15 mouse cellular contexts compared by ENCODE assay signal in the genomic region with DNA sequence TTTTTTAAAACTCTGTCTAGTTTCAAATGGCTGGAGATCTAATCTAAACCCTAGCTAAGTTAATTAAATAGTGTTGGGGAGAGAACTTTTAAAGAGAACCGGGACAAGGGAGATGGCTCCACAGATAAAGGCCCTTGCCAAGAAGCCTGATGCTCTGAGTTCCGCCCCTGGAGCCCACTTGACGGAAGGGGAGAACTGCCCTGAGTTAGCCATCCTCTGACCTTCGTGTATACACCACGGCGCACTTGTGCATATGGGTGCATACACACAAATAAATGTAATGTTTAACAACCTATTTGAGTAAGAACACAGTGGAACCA.
DNase-seq lines count a peak whose midpoint lies in the region; ATAC-seq and TF ChIP-seq lines count a peak whose summit lies in the region.
"Had no signal": no experiment of that assay in that cellular context is flagged by ENCODE, and none has a peak within 500 bp of the region (broad histone marks: within the 10 kb centered on the region; RNA-seq: fewer than 3 reads in every experiment).

No protein-coding gene starts in this region.

- DNase-seq in lung, postnatal 0 days (ENCODE audit: low spot score): peak; percentile 46
- DNase-seq in lung, adult 2 months: no peak
- DNase-seq in frontal cortex, postnatal 25 days (ENCODE audit: low spot score in 2 of 2): no peak
- no peak for DNase-seq in cerebellum, postnatal 14 days
- DNase-seq: cerebellum, postnatal 10 days; embryo, embryonic 11 days had no signal

- no peak for ATAC-seq in intestine, embryonic 16.5 days
- no peak for ATAC-seq in intestine, embryonic 15.5 days
- ATAC-seq in lung, postnatal 0 days: peak; percentile 6; the same call in 1 of the 2 replicates
- ATAC-seq in embryonic facial prominence, embryonic 15.5 days (ENCODE audit: insufficient number of reproducible peaks, low FRiP score, low TSS enrichment, low read depth): no peak
- ATAC-seq: forebrain, embryonic 14.5 days; intestine, postnatal 0 days; midbrain, embryonic 13.5 days had no signal

- TF ChIP-seq CTCF in lung, postnatal 0 days (IDR thresholded peaks at IDR 0.05): no peak
- no peak for TF ChIP-seq CTCF in lung, adult 2 months (IDR thresholded peaks at IDR 0.05; ENCODE audit: insufficient read depth, low read length)

- 77% methylated on average over 6 of the region's 6 CpGs for WGBS in intestine, embryonic 16.5 days
- 70% methylated on average over 6 of the region's 6 CpGs for WGBS in intestine, embryonic 15.5 days
- 54% methylated on average over 6 of the region's 6 CpGs for WGBS in lung, postnatal 0 days
- 33% methylated on average over 6 of the region's 6 CpGs for WGBS in lung, adult 2 months
- 62% methylated on average over 6 of the region's 6 CpGs for WGBS in embryonic facial prominence, embryonic 15.5 days

- TF ChIP-seq POLR2A in lung, adult 2 months (IDR thresholded peaks at IDR 0.05; ENCODE audit: borderline replicate concordance, extremely low read depth, low read depth, low read length): no peak

- H3K9me3 ChIP-seq in intestine, embryonic 16.5 days (ENCODE audit: control insufficient read depth, low read length): no peaks in the 10 kb centered on the region
- H3K9me3 ChIP-seq in intestine, embryonic 15.5 days: no peaks in the 10 kb centered on the region
- no peaks in the 10 kb centered on the region for H3K9me3 ChIP-seq in lung, postnatal 0 days (ENCODE audit: low read length)
- no peaks in the 10 kb centered on the region for H3K9me3 ChIP-seq in embryonic facial prominence, embryonic 15.5 days (replicated peaks)
- H3K9me3 ChIP-seq: lung, embryonic 15.5 days; midbrain, embryonic 13.5 days had no signal

- no peak overlapping the region for H3K4me3 ChIP-seq in intestine, embryonic 16.5 days (ENCODE audit: low read length)
- no peak overlapping the region for H3K4me3 ChIP-seq in intestine, embryonic 15.5 days (replicated peaks)
- H3K4me3 ChIP-seq in lung, postnatal 0 days (ENCODE audit: low read depth, low read length): no peak overlapping the region
- no peak overlapping the region for H3K4me3 ChIP-seq in lung, adult 2 months (replicated peaks; ENCODE audit: extremely low read depth, low read depth, low read length)
- H3K4me3 ChIP-seq in embryonic facial prominence, embryonic 15.5 days (replicated peaks): no peak overlapping the region
- H3K4me3 ChIP-seq: erythroblast, embryonic 14.5 days; lung, embryonic 15.5 days; midbrain, embryonic 13.5 days had no signal

- no peak overlapping the region for H3K9ac ChIP-seq in intestine, embryonic 16.5 days (ENCODE audit: low read depth, low read length)
- no peak overlapping the region for H3K9ac ChIP-seq in intestine, embryonic 15.5 days
- H3K9ac ChIP-seq in lung, postnatal 0 days (replicated peaks; ENCODE audit: low read depth): no peak overlapping the region
- H3K9ac ChIP-seq in embryonic facial prominence, embryonic 15.5 days: no peak overlapping the region
- H3K9ac ChIP-seq: hindbrain, embryonic 14.5 days; lung, embryonic 15.5 days; midbrain, embryonic 13.5 days had no signal

- H3K36me3 ChIP-seq in intestine, embryonic 16.5 days (ENCODE audit: control insufficient read depth, insufficient read depth, low read length): no peaks in the 10 kb centered on the region
- H3K36me3 ChIP-seq in intestine, embryonic 15.5 days: no peaks in the 10 kb centered on the region
- no peaks in the 10 kb centered on the region for H3K36me3 ChIP-seq in lung, postnatal 0 days (ENCODE audit: insufficient read depth, low read length)
- H3K36me3 ChIP-seq in embryonic facial prominence, embryonic 15.5 days: no peaks in the 10 kb centered on the region
- H3K36me3 ChIP-seq: lung, embryonic 15.5 days; midbrain, embryonic 13.5 days had no signal

- no peak overlapping the region for H3K4me2 ChIP-seq in intestine, embryonic 16.5 days (ENCODE audit: low read depth, low read length)
- no peak overlapping the region for H3K4me2 ChIP-seq in intestine, embryonic 15.5 days (replicated peaks)
- H3K4me2 ChIP-seq in lung, postnatal 0 days (replicated peaks; ENCODE audit: low read depth, low read length): peak overlapping the region; percentile 28; the same call in 1 of the 2 replicates
- H3K4me2 ChIP-seq in embryonic facial prominence, embryonic 15.5 days (replicated peaks): 0 out of 2 replicates have a peak overlapping the region, but pooled peaks have one; percentile 3
- H3K4me2 ChIP-seq: hindbrain, embryonic 14.5 days; lung, embryonic 15.5 days; midbrain, embryonic 13.5 days had no signal

- peaks cover 9% of the 10 kb centered on the region; the same call in 1 of the 2 replicates for H3K4me1 ChIP-seq in intestine, embryonic 16.5 days (ENCODE audit: control insufficient read depth, insufficient read depth, low read length)
- H3K4me1 ChIP-seq in intestine, embryonic 15.5 days (replicated peaks): peaks cover 2% of the 10 kb centered on the region; the same call in 1 of the 2 replicates
- peaks cover 11% of the 10 kb centered on the region; the same call in 1 of the 2 replicates for H3K4me1 ChIP-seq in lung, postnatal 0 days (ENCODE audit: insufficient read depth, low read depth, low read length)
- H3K4me1 ChIP-seq in lung, adult 2 months (ENCODE audit: control insufficient read depth, insufficient read depth, low read length): peaks cover 26% of the 10 kb centered on the region
- H3K4me1 ChIP-seq in embryonic facial prominence, embryonic 15.5 days: peaks cover 26% of the 10 kb centered on the region
- H3K4me1 ChIP-seq: midbrain, embryonic 13.5 days had no signal

- no peaks in the 10 kb centered on the region for H3K27me3 ChIP-seq in intestine, embryonic 16.5 days (replicated peaks; ENCODE audit: control insufficient read depth, insufficient read depth, low read length)
- no peaks in the 10 kb centered on the region for H3K27me3 ChIP-seq in intestine, embryonic 15.5 days (replicated peaks)
- no peaks in the 10 kb centered on the region for H3K27me3 ChIP-seq in lung, postnatal 0 days (replicated peaks; ENCODE audit: insufficient read depth, low read length)
- no peaks in the 10 kb centered on the region for H3K27me3 ChIP-seq in embryonic facial prominence, embryonic 15.5 days
- H3K27me3 ChIP-seq: lung, embryonic 15.5 days; midbrain, embryonic 13.5 days had no signal

- 0 out of 2 replicates have a peak overlapping the region, but pooled peaks have one; percentile 25 for H3K27ac ChIP-seq in intestine, embryonic 16.5 days (ENCODE audit: low read length)
- no peak overlapping the region for H3K27ac ChIP-seq in intestine, embryonic 15.5 days
- peak overlapping the region; percentile 68; the same call in 1 of the 2 replicates for H3K27ac ChIP-seq in lung, postnatal 0 days (ENCODE audit: low read length)
- peak overlapping the region; percentile 52 for H3K27ac ChIP-seq in embryonic facial prominence, embryonic 15.5 days (replicated peaks)
- H3K27ac ChIP-seq: hindbrain, embryonic 14.5 days; lung, embryonic 15.5 days; midbrain, embryonic 13.5 days had no signal

- TF ChIP-seq EP300 in lung, postnatal 0 days (IDR thresholded peaks at IDR 0.05): no peak

Comparison
In these comparisons a context has a peak if more than half of its experiments do, and no peak if none do; other contexts are left out.
1. H3K4me2 ChIP-seq: peak in lung, postnatal 0 days (single experiment) and embryonic facial prominence, embryonic 15.5 days (single experiment); none in intestine, embryonic 16.5 days (single experiment) and intestine, embryonic 15.5 days (single experiment).